In genomic region chr7:24538701-24539100, GRCm38 (mm10) we compare ENCODE assay signal across 17 mouse cellular contexts. TPM values are rescaled to one million over a fixed set of nuclear protein-coding genes. Genes with fewer than 3 reads are reported as not detected.
"Had no signal": no experiment of that assay in that cellular context is flagged by ENCODE, and none has a peak within 500 bp of the region (broad histone marks: within the 10 kb centered on the region; RNA-seq: fewer than 3 reads in every experiment).

No protein-coding gene starts in this region.

- ATAC-seq: lung, postnatal 0 days had no signal

- H3K27ac ChIP-seq: kidney, embryonic 15.5 days; limb, embryonic 12.5 days; liver, embryonic 14.5 days; midbrain, embryonic 12.5 days had no signal

- DNase-seq: layer of hippocampus, postnatal 36 days; liver; lung, adult 2 months; lung, postnatal 4 days; thymus, postnatal 36 days had no signal

- H3K9ac ChIP-seq: kidney, embryonic 15.5 days; limb, embryonic 12.5 days; liver, embryonic 14.5 days; midbrain, embryonic 12.5 days; stomach, embryonic 15.5 days had no signal

- H3K9me3 ChIP-seq: kidney, embryonic 15.5 days; limb, embryonic 12.5 days; midbrain, embryonic 12.5 days; stomach, embryonic 15.5 days had no signal

- H3K4me2 ChIP-seq: kidney, embryonic 15.5 days; limb, embryonic 12.5 days; midbrain, embryonic 12.5 days; stomach, embryonic 15.5 days had no signal

- H3K27me3 ChIP-seq: kidney, embryonic 15.5 days; stomach, embryonic 15.5 days had no signal

- H3K4me3 ChIP-seq: kidney, embryonic 15.5 days; limb, embryonic 12.5 days; midbrain, embryonic 12.5 days; stomach, embryonic 15.5 days had no signal

RNA-seq across cellular contexts. Expression of gene Pinlyp, which starts 7.2 kb away (rescaled TPM):
- total RNA-seq: layer of hippocampus, postnatal 36 days; left cerebral cortex, adult 8-10 months; left cerebral cortex, postnatal 25 days; megakaryocyte-erythroid progenitor cell, adult 5-6 weeks had no signal
- polyA plus RNA-seq: kidney, adult 2 months; limb, embryonic 12.5 days; liver, embryonic 14.5 days; midbrain, embryonic 12.5 days; neural tube, embryonic 14.5 days had no signal

RNA-seq across cellular contexts. Expression of gene AC161166.1, which starts 26.4 kb away (rescaled TPM):
- total RNA-seq: layer of hippocampus, postnatal 36 days; left cerebral cortex, adult 8-10 months; left cerebral cortex, postnatal 25 days; megakaryocyte-erythroid progenitor cell, adult 5-6 weeks had no signal
- polyA plus RNA-seq: kidney, adult 2 months; liver, embryonic 14.5 days; lung, adult 2 months; spleen, adult 2 months had no signal
